Comparison of ENCODE assay signal across 19 mouse cellular contexts in the genomic region with DNA sequence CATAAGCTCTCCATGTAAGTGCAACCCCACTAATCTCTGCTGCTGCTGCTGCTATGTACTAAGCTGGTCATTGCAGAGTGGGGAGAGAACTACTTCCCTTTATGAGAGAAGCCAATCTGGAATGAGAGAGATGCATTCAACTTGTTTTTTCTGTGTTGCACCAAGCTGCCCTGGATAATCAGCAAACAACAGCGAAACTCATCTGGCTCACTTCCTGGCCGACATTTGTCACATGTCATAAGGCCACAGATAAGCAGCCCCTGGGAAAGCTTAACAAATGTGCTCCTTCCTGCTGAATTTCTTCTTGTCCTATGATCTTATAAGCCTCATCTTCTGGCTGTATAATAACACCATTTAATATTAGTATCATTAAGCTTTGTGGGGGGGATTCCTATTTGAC.
DNase-seq lines count a peak whose midpoint lies in the region; ATAC-seq and TF ChIP-seq lines count a peak whose summit lies in the region.
"Had no signal": no experiment of that assay in that cellular context is flagged by ENCODE, and none has a peak within 500 bp of the region (broad histone marks: within the 10 kb centered on the region; RNA-seq: fewer than 3 reads in every experiment).

No protein-coding gene starts in this region.

- no peak overlapping the region for H3K9ac ChIP-seq in heart, embryonic 11.5 days (ENCODE audit: low read depth, low read length)
- no peak overlapping the region for H3K9ac ChIP-seq in kidney, embryonic 14.5 days (ENCODE audit: low read depth, low read length)
- H3K9ac ChIP-seq in lung, embryonic 14.5 days, result no peak overlapping the region
- H3K9ac ChIP-seq: hindbrain, embryonic 13.5 days; lung, embryonic 15.5 days; midbrain, embryonic 12.5 days; neural tube, embryonic 13.5 days; stomach, embryonic 15.5 days had no signal

- H3K4me1 ChIP-seq in heart, embryonic 11.5 days (ENCODE audit: control insufficient read depth, insufficient read depth, low read length), result no peaks in the 10 kb centered on the region
- H3K4me1 ChIP-seq in kidney, adult 2 months (ENCODE audit: control insufficient read depth, insufficient read depth, low read length), result no peaks in the 10 kb centered on the region
- no peaks in the 10 kb centered on the region for H3K4me1 ChIP-seq in kidney, embryonic 14.5 days (ENCODE audit: control insufficient read depth, insufficient read depth, low read length)
- H3K4me1 ChIP-seq in lung, embryonic 14.5 days (ENCODE audit: insufficient read depth), result no peaks in the 10 kb centered on the region
- H3K4me1 ChIP-seq in lung, adult 2 months (ENCODE audit: control insufficient read depth, insufficient read depth, low read length), result no peaks in the 10 kb centered on the region
- H3K4me1 ChIP-seq: limb, embryonic 10.5 days; lung, embryonic 15.5 days; stomach, embryonic 15.5 days had no signal

- H3K27me3 ChIP-seq in heart, embryonic 11.5 days (ENCODE audit: control insufficient read depth, insufficient read depth, low read length), result no peaks in the 10 kb centered on the region
- no peaks in the 10 kb centered on the region for H3K27me3 ChIP-seq in kidney, adult 2 months (replicated peaks; ENCODE audit: control insufficient read depth, insufficient read depth, low read length)
- no peaks in the 10 kb centered on the region for H3K27me3 ChIP-seq in kidney, embryonic 14.5 days (ENCODE audit: control insufficient read depth, insufficient read depth, low read length)
- no peaks in the 10 kb centered on the region for H3K27me3 ChIP-seq in lung, embryonic 14.5 days (ENCODE audit: insufficient read depth, low read length)
- H3K27me3 ChIP-seq: hindbrain, embryonic 13.5 days; lung, embryonic 15.5 days; midbrain, embryonic 12.5 days; neural tube, embryonic 13.5 days; stomach, embryonic 15.5 days had no signal

- H3K9me3 ChIP-seq in heart, embryonic 11.5 days (replicated peaks; ENCODE audit: control insufficient read depth, low read length), result no peaks in the 10 kb centered on the region
- H3K9me3 ChIP-seq in kidney, embryonic 14.5 days (ENCODE audit: control insufficient read depth, low read length), result peaks cover 3% of the 10 kb centered on the region; the same call in 1 of the 2 replicates
- no peaks in the 10 kb centered on the region for H3K9me3 ChIP-seq in lung, embryonic 14.5 days (ENCODE audit: low read depth, low read length)
- H3K9me3 ChIP-seq: hindbrain, embryonic 13.5 days; limb, embryonic 10.5 days; lung, embryonic 15.5 days; neural tube, embryonic 13.5 days; stomach, embryonic 15.5 days had no signal

- no peak for ATAC-seq in heart, embryonic 11.5 days (replicated peaks; ENCODE audit: insufficient number of reproducible peaks, low FRiP score, low TSS enrichment)
- ATAC-seq in kidney, embryonic 14.5 days (ENCODE audit: low FRiP score, low TSS enrichment), result no peak
- ATAC-seq in lung, embryonic 14.5 days (ENCODE audit: insufficient read depth), result peak; percentile 38; the same call in 1 of the 2 replicates
- ATAC-seq: intestine, embryonic 16.5 days had no signal

- no peak for TF ChIP-seq CTCF in kidney, adult 2 months (conservative IDR thresholded peaks at IDR 0.05; ENCODE audit: insufficient read depth, insufficient read length, low read depth, low read length)
- TF ChIP-seq CTCF in lung, embryonic 14.5 days (IDR thresholded peaks at IDR 0.05; ENCODE audit: low read depth), result no peak
- no peak for TF ChIP-seq CTCF in lung, adult 2 months (IDR thresholded peaks at IDR 0.05; ENCODE audit: insufficient read depth, low read length)

- WGBS in heart, embryonic 11.5 days (ENCODE audit: insufficient replicate concordance), result 21% methylated on average over 2 of the region's 2 CpGs
- WGBS in kidney, adult 2 months, result 61% methylated on average over 2 of the region's 2 CpGs
- WGBS in kidney, embryonic 14.5 days, result 63% methylated on average over 2 of the region's 2 CpGs
- 16% methylated on average over 2 of the region's 2 CpGs for WGBS in lung, embryonic 14.5 days
- WGBS in lung, adult 2 months, result 19% methylated on average over 2 of the region's 2 CpGs

- H3K4me3 ChIP-seq in heart, embryonic 11.5 days (ENCODE audit: low read depth, low read length), result no peak overlapping the region
- H3K4me3 ChIP-seq in kidney, adult 2 months (ENCODE audit: insufficient read depth, low read depth, low read length), result no peak overlapping the region
- H3K4me3 ChIP-seq in kidney, embryonic 14.5 days (ENCODE audit: low read length), result no peak overlapping the region
- H3K4me3 ChIP-seq in lung, embryonic 14.5 days (ENCODE audit: low read depth, low read length), result no peak overlapping the region
- H3K4me3 ChIP-seq in lung, adult 2 months (replicated peaks; ENCODE audit: extremely low read depth, low read depth, low read length), result no peak overlapping the region
- H3K4me3 ChIP-seq: gastrocnemius, adult 2 months; hindbrain, embryonic 13.5 days; left cerebral cortex, adult 2 months; limb, embryonic 10.5 days; lung, embryonic 15.5 days; midbrain, embryonic 12.5 days; neural tube, embryonic 13.5 days; stomach, embryonic 15.5 days had no signal

- H3K27ac ChIP-seq in heart, embryonic 11.5 days (ENCODE audit: low read depth, low read length), result no peak overlapping the region
- H3K27ac ChIP-seq in kidney, adult 2 months (ENCODE audit: insufficient read depth, low read depth, low read length), result no peak overlapping the region
- no peak overlapping the region for H3K27ac ChIP-seq in kidney, embryonic 14.5 days (ENCODE audit: low read depth, low read length)
- H3K27ac ChIP-seq in lung, embryonic 14.5 days (ENCODE audit: low read depth), result no peak overlapping the region
- H3K27ac ChIP-seq: gastrocnemius, adult 2 months; hindbrain, embryonic 13.5 days; left cerebral cortex, adult 2 months; limb, embryonic 10.5 days; lung, embryonic 15.5 days; midbrain, embryonic 12.5 days; neural tube, embryonic 13.5 days; stomach, embryonic 15.5 days had no signal

- DNase-seq in heart, adult 8-10 months (ENCODE audit: low spot score), result peak; percentile 0
- peak; percentile 2 for DNase-seq in kidney, adult 2 months
- DNase-seq in lung, embryonic 14.5 days, result peak; percentile 48
- DNase-seq in lung, adult 2 months, result no peak
- no peak for DNase-seq in right cerebral cortex, postnatal 36 days (ENCODE audit: low spot score in 2 of 2)
- DNase-seq: cerebellum, adult 9-10 months; gastrocnemius, adult 2 months; heart, adult 11 months; thymus, adult 2 months had no signal

- H3K36me3 ChIP-seq in heart, embryonic 11.5 days (ENCODE audit: control insufficient read depth, insufficient read depth, low read length), result no peaks in the 10 kb centered on the region
- H3K36me3 ChIP-seq in kidney, adult 2 months (ENCODE audit: control insufficient read depth, insufficient read depth, low read length), result no peaks in the 10 kb centered on the region
- no peaks in the 10 kb centered on the region for H3K36me3 ChIP-seq in kidney, embryonic 14.5 days (ENCODE audit: control insufficient read depth, insufficient read depth, low read length)
- no peaks in the 10 kb centered on the region for H3K36me3 ChIP-seq in lung, embryonic 14.5 days (ENCODE audit: insufficient read depth)
- H3K36me3 ChIP-seq: hindbrain, embryonic 13.5 days; limb, embryonic 10.5 days; lung, embryonic 15.5 days; midbrain, embryonic 12.5 days; neural tube, embryonic 13.5 days; stomach, embryonic 15.5 days had no signal

- no peak for TF ChIP-seq POLR2A in kidney, adult 2 months (IDR thresholded peaks at IDR 0.05; ENCODE audit: low read depth, low read length)
- TF ChIP-seq POLR2A in lung, adult 2 months (IDR thresholded peaks at IDR 0.05; ENCODE audit: borderline replicate concordance, extremely low read depth, low read depth, low read length), result no peak

- H3K4me2 ChIP-seq in heart, embryonic 11.5 days, result no peak overlapping the region
- H3K4me2 ChIP-seq in kidney, embryonic 14.5 days (replicated peaks; ENCODE audit: low read depth, low read length), result no peak overlapping the region
- no peak overlapping the region for H3K4me2 ChIP-seq in lung, embryonic 14.5 days
- H3K4me2 ChIP-seq: hindbrain, embryonic 13.5 days; lung, embryonic 15.5 days; midbrain, embryonic 12.5 days; neural tube, embryonic 13.5 days; stomach, embryonic 15.5 days had no signal

Comparison
In these comparisons a context has a peak if more than half of its experiments do, and no peak if none do; other contexts are left out.
1. DNase-seq: peak in heart, adult 8-10 months (single experiment), kidney, adult 2 months (single experiment) and lung, embryonic 14.5 days (single experiment); none in lung, adult 2 months (single experiment) and right cerebral cortex, postnatal 36 days (0 of 2).